Mouse (Mus musculus) embryonic facial prominence, embryonic 10.5 days (tissue): Measurements from ENCODE around the gene Ccnt1. TPM values are rescaled to one million over a fixed set of nuclear protein-coding genes. Genes with fewer than 3 reads are reported as not detected.

Source experiments
- DNase-seq: peaks from one replicate; pipeline ENCODE4 v3.0.0-alpha.2; 2017; ENCODE audit warnings: low spot score
- H3K27ac ChIP-seq: fragments of 300-500 bp; sonication (generic); replicated peaks from 2 replicates; pipeline ENCODE4 v1.5.1; 2016; ENCODE audit warnings: mild to moderate bottlenecking
- H3K27me3 ChIP-seq: fragments of 300-500 bp; sonication (generic); replicated peaks from 2 replicates; pipeline ENCODE4 v1.6.1; 2016; ENCODE audit warnings: low read depth, mild to moderate bottlenecking; ENCODE audit not compliant: poor library complexity, severe bottlenecking
- H3K36me3 ChIP-seq: fragments of 300-500 bp; sonication (generic); replicated peaks from 2 replicates; pipeline ENCODE4 v1.6.1; 2016; ENCODE audit warnings: mild to moderate bottlenecking, moderate library complexity
- H3K4me1 ChIP-seq: fragments of 300-500 bp; sonication (generic); 2 replicates; pipeline ENCODE4 v1.6.1; 2016
- H3K4me3 ChIP-seq: fragments of 300-500 bp; sonication (generic); 2 replicates; pipeline ENCODE4 v1.5.1; 2016; ENCODE audit warnings: mild to moderate bottlenecking, moderate library complexity
- H3K9me3 ChIP-seq: fragments of 300-500 bp; sonication (generic); 2 replicates; pipeline ENCODE4 v1.6.1; 2016; ENCODE audit warnings: mild to moderate bottlenecking
- WGBS: fragments of 180-500 bp; shearing (Covaris S2); methylation state at CpG from one replicate; pipeline ENCODE4 v1.1.7; 2016; 5-methylcytosine and 5-hydroxymethylcytosine counted together
- polyA plus RNA-seq: library from polyadenylated mRNA; unstranded; fragments of >200 nt; fragmentation: Nextera tagmentation; extraction: Ambion mirVana; gene quantifications from 2 replicates; pipeline ENCODE4 v1.2.1, GENCODE M21; 2016

The Ccnt1 gene
- polyA plus RNA-seq, 1 experiment from 2014 or later = 64.5 TPM

GRCm38 (mm10) chr15:98607557-98607956, 36.8 kb upstream of the Ccnt1 start:
- H3K36me3 ChIP-seq = peaks cover 39% of the 10 kb centered on the region
- H3K9me3 ChIP-seq = no peaks in the 10 kb centered on the region
- DNase-seq = no peak
- peak overlapping the region; percentile 98 for H3K27ac ChIP-seq
- 0 out of 2 replicates have a peak, but pooled peaks cover 9% of the 10 kb centered on the region for H3K27me3 ChIP-seq
- 43% methylated on average over 4 of the region's 4 CpGs for WGBS
- peaks cover 62% of the 10 kb centered on the region for H3K4me1 ChIP-seq
- peak overlapping the region; percentile 77 for H3K4me3 ChIP-seq

- Histone ChIP-seq H3K36me3 (peaks cover 47% of the 10 kb centered on the region), H3K9me3 (no peaks in the 10 kb centered on the region), H3K27ac (no peak overlapping the region), H3K27me3 (0 out of 2 replicates have a peak, but pooled peaks cover 9% of the 10 kb centered on the region), H3K4me1 (peaks cover 69% of the 10 kb centered on the region), H3K4me3 (no peak overlapping the region)
- DNase-seq = no peak
- 64% methylated on average over 9 of the region's 9 CpGs for WGBS
These were observed 36.0 kb upstream of the Ccnt1 start for GRCm38 (mm10) chr15:98606739-98607138.

- Histone ChIP-seq H3K4me1 (peaks cover 69% of the 10 kb centered on the region), H3K4me3 (no peak overlapping the region), H3K27ac (no peak overlapping the region), H3K36me3 (peaks cover 53% of the 10 kb centered on the region), H3K9me3 (no peaks in the 10 kb centered on the region), H3K27me3 (0 out of 2 replicates have a peak, but pooled peaks cover 7% of the 10 kb centered on the region)
- DNase-seq = no peak
- 92% methylated on average over 12 of the region's 12 CpGs for WGBS
These were observed 35.4 kb upstream of the Ccnt1 start for GRCm38 (mm10) chr15:98606051-98606536.

GRCm38 (mm10) chr15:98604041-98604575, 33.4 kb upstream of the Ccnt1 start:
- no peak overlapping the region for H3K27ac ChIP-seq
- no peak for DNase-seq
- no peaks in the 10 kb centered on the region for H3K27me3 ChIP-seq
- no peak overlapping the region for H3K4me3 ChIP-seq
- 94% methylated on average over 24 of the region's 24 CpGs for WGBS
- H3K4me1 ChIP-seq = peaks cover 57% of the 10 kb centered on the region
- H3K9me3 ChIP-seq = no peaks in the 10 kb centered on the region
- peaks cover 73% of the 10 kb centered on the region for H3K36me3 ChIP-seq

- no peaks in the 10 kb centered on the region for H3K27me3 ChIP-seq
- H3K4me3 ChIP-seq = no peak overlapping the region
- WGBS = 67% methylated on average over 4 of the region's 4 CpGs
- H3K36me3 ChIP-seq = peaks cover 84% of the 10 kb centered on the region
- peaks cover 48% of the 10 kb centered on the region for H3K4me1 ChIP-seq
- H3K27ac ChIP-seq = 0 out of 2 replicates have a peak overlapping the region, but pooled peaks have one; percentile 10
- DNase-seq = no peak
- H3K9me3 ChIP-seq = no peaks in the 10 kb centered on the region
These were observed 32.3 kb upstream of the Ccnt1 start for GRCm38 (mm10) chr15:98602921-98603458.

GRCm38 (mm10) chr15:98602191-98602881, 31.6 kb upstream of the Ccnt1 start:
- Histone ChIP-seq H3K27me3 (no peaks in the 10 kb centered on the region), H3K36me3 (peaks cover 91% of the 10 kb centered on the region), H3K4me3 (0 out of 2 replicates have a peak overlapping the region, but pooled peaks have one; percentile 21), H3K4me1 (peaks cover 42% of the 10 kb centered on the region), H3K9me3 (no peaks in the 10 kb centered on the region), H3K27ac (peak overlapping the region; percentile 61)
- DNase-seq = no peak
- 63% methylated on average over 13 of the region's 13 CpGs for WGBS

GRCm38 (mm10) chr15:98601832-98602190, 31.1 kb upstream of the Ccnt1 start:
- Histone ChIP-seq H3K9me3 (no peaks in the 10 kb centered on the region), H3K4me3 (0 out of 2 replicates have a peak overlapping the region, but pooled peaks have one; percentile 21), H3K4me1 (peaks cover 36% of the 10 kb centered on the region), H3K27ac (no peak overlapping the region), H3K36me3 (peaks cover 96% of the 10 kb centered on the region), H3K27me3 (no peaks in the 10 kb centered on the region)
- DNase-seq = no peak
- WGBS = 79% methylated on average over 7 of the region's 7 CpGs

- WGBS = 87% methylated on average over 12 of the region's 12 CpGs
- no peaks in the 10 kb centered on the region for H3K9me3 ChIP-seq
- no peak overlapping the region; the same call in 1 of the 2 replicates for H3K4me3 ChIP-seq
- peaks cover 100% of the 10 kb centered on the region for H3K36me3 ChIP-seq
- no peak overlapping the region for H3K27ac ChIP-seq
- no peak for DNase-seq
- H3K4me1 ChIP-seq = peaks cover 25% of the 10 kb centered on the region
- H3K27me3 ChIP-seq = no peaks in the 10 kb centered on the region
These were observed 29.4 kb upstream of the Ccnt1 start for GRCm38 (mm10) chr15:98600036-98600709.

- H3K4me3 ChIP-seq = no peak overlapping the region
- H3K4me1 ChIP-seq = no peaks in the 10 kb centered on the region
- WGBS = 94% methylated on average over 14 of the region's 14 CpGs
- H3K36me3 ChIP-seq = peaks cover 100% of the 10 kb centered on the region
- H3K9me3 ChIP-seq = no peaks in the 10 kb centered on the region
- no peak overlapping the region for H3K27ac ChIP-seq
- no peaks in the 10 kb centered on the region for H3K27me3 ChIP-seq
- DNase-seq = no peak
These were observed 25.9 kb upstream of the Ccnt1 start for GRCm38 (mm10) chr15:98596609-98597008.

GRCm38 (mm10) chr15:98595049-98595448, 24.3 kb upstream of the Ccnt1 start:
- Histone ChIP-seq H3K36me3 (peaks cover 100% of the 10 kb centered on the region), H3K4me3 (no peak overlapping the region), H3K27ac (no peak overlapping the region), H3K9me3 (no peaks in the 10 kb centered on the region), H3K27me3 (no peaks in the 10 kb centered on the region), H3K4me1 (no peaks in the 10 kb centered on the region)
- WGBS = 92% methylated on average over 5 of the region's 5 CpGs
- no peak for DNase-seq

- 85% methylated on average over 19 of the region's 19 CpGs for WGBS
- H3K27me3 ChIP-seq = no peaks in the 10 kb centered on the region
- no peaks in the 10 kb centered on the region for H3K9me3 ChIP-seq
- H3K4me3 ChIP-seq = no peak overlapping the region
- no peak for DNase-seq
- H3K27ac ChIP-seq = no peak overlapping the region
- H3K36me3 ChIP-seq = peaks cover 99% of the 10 kb centered on the region
- H3K4me1 ChIP-seq = no peaks in the 10 kb centered on the region
These were observed 23.5 kb upstream of the Ccnt1 start for GRCm38 (mm10) chr15:98594193-98594592.

GRCm38 (mm10) chr15:98591396-98591795, 20.7 kb upstream of the Ccnt1 start:
- 75% methylated on average over 4 of the region's 4 CpGs for WGBS
- Histone ChIP-seq H3K4me3 (no peak overlapping the region), H3K4me1 (no peaks in the 10 kb centered on the region), H3K9me3 (no peaks in the 10 kb centered on the region), H3K27ac (no peak overlapping the region), H3K36me3 (peaks cover 82% of the 10 kb centered on the region), H3K27me3 (no peaks in the 10 kb centered on the region)
- no peak for DNase-seq
